Mouse (Mus musculus) myocyte (in vitro differentiated cells): ENCODE data around the gene Neurod1. TPM values are rescaled to one million over a fixed set of nuclear protein-coding genes. Genes with fewer than 3 reads are reported as not detected.

ENCODE experiments used
- H3K27me3 ChIP-seq: one replicate; pipeline ENCODE4 v1.6.1; 2011; ENCODE audit not compliant: control insufficient read depth, insufficient read depth, insufficient read length
- H3K36me3 ChIP-seq: one replicate; pipeline ENCODE4 v1.6.1; 2011; ENCODE audit not compliant: control insufficient read depth, insufficient read depth
- H3K4me2 ChIP-seq: one replicate; pipeline ENCODE4 v1.6.1; 2011; ENCODE audit warnings: low read depth, control low read depth
- H3K4me3 ChIP-seq: one replicate; pipeline ENCODE4 v1.5.1; 2011; ENCODE audit warnings: mild to moderate bottlenecking, control low read depth, moderate library complexity
- H3K79me2 ChIP-seq: one replicate; pipeline ENCODE4 v1.6.1; 2011; ENCODE audit not compliant: control insufficient read depth, insufficient read depth
- H3ac ChIP-seq: one replicate; pipeline ENCODE4 v1.6.1; 2011; ENCODE audit not compliant: control insufficient read depth, insufficient read length
- CEBPB ChIP-seq: IDR thresholded peaks from 2 replicates; pipeline ENCODE4 v1.6.1; 2011; ENCODE audit warnings: mild to moderate bottlenecking, moderate library complexity; ENCODE audit not compliant: poor library complexity, insufficient read depth, severe bottlenecking
- E2F4 ChIP-seq: IDR thresholded peaks from one replicate; pipeline ENCODE4 v1.6.1; 2011; ENCODE audit warnings: mild to moderate bottlenecking, control low read depth, moderate library complexity; ENCODE audit not compliant: insufficient read depth
- MAX ChIP-seq: IDR thresholded peaks from one replicate; pipeline ENCODE4 v1.6.1; 2011; ENCODE audit warnings: low read depth, mild to moderate bottlenecking, control low read depth
- MYOD1 ChIP-seq, 3 experiments: IDR thresholded peaks; one replicate each; pipeline ENCODE4 v1.6.1; 2011; ENCODE audit warnings: control low read depth in 2 of 3, low read depth in 2 of 3, mild to moderate bottlenecking in 2 of 3, moderate library complexity in 1 of 3; ENCODE audit not compliant: insufficient read length in 2 of 3, control insufficient read depth in 1 of 3
- MYOG ChIP-seq, 3 experiments: IDR thresholded peaks; one replicate each; pipeline ENCODE4 v1.6.1; 2011; ENCODE audit warnings: control low read depth in 2 of 3, low read depth in 2 of 3, mild to moderate bottlenecking in 2 of 3; ENCODE audit not compliant: insufficient read length in 2 of 3, control insufficient read depth in 1 of 3, insufficient read depth in 1 of 3
- POLR2A ChIP-seq: IDR thresholded peaks from one replicate; pipeline ENCODE4 v1.6.1; 2011; ENCODE audit warnings: low read depth, mild to moderate bottlenecking, control low read depth, moderate library complexity; ENCODE audit not compliant: insufficient read length
- POLR2AphosphoS2 ChIP-seq: IDR thresholded peaks from one replicate; pipeline ENCODE4 v1.6.1; 2011; ENCODE audit warnings: low read depth, control low read depth; ENCODE audit not compliant: insufficient read length
- REST ChIP-seq: IDR thresholded peaks from one replicate; pipeline ENCODE4 v1.6.1; 2011; ENCODE audit warnings: mild to moderate bottlenecking, control low read depth, moderate library complexity; ENCODE audit not compliant: insufficient read depth, insufficient read length
- SRF ChIP-seq: IDR thresholded peaks from one replicate; pipeline ENCODE4 v1.6.1; 2011; ENCODE audit warnings: low read depth; ENCODE audit not compliant: control insufficient read depth, insufficient read length
- TCF12 ChIP-seq: IDR thresholded peaks from one replicate; pipeline ENCODE4 v1.6.1; 2011; ENCODE audit warnings: mild to moderate bottlenecking, control low read depth; ENCODE audit not compliant: poor library complexity, insufficient read depth, severe bottlenecking
- TCF3 ChIP-seq: IDR thresholded peaks from one replicate; pipeline ENCODE4 v1.6.1; 2011; ENCODE audit warnings: low read depth, control low read depth; ENCODE audit not compliant: insufficient read length
- USF1 ChIP-seq: IDR thresholded peaks from one replicate; pipeline ENCODE4 v1.6.1; 2011; ENCODE audit warnings: low read depth, mild to moderate bottlenecking, control low read depth, moderate library complexity
- polyA plus RNA-seq: library from polyadenylated mRNA; unstranded; fragments of >200 nt; fragmentation: generic; extraction: Trizol; gene quantifications from one replicate; pipeline ENCODE4 v1.2.1, GENCODE M21; 2012; ENCODE audit warnings: missing spikeins

Neurod1 gene
- polyA plus RNA-seq, 1 experiment, result not detected

- no peaks in the 10 kb centered on the region for H3K36me3 ChIP-seq
- no peak overlapping the region for H3K4me3 ChIP-seq
- H3K79me2 ChIP-seq, result no peaks in the 10 kb centered on the region
- no peak overlapping the region for H3ac ChIP-seq
- H3K4me2 ChIP-seq, result no peak overlapping the region
- TF ChIP-seq SRF (no peak), TCF12 (no peak), MYOD1 (IDR thresholded peaks at IDR 0.05; ENCODE audit: control insufficient read depth in 1 of 3, insufficient read length in 2 of 3, low read depth in 2 of 3) (no peak), CEBPB (no peak), TCF3 (no peak), MYOG (IDR thresholded peaks at IDR 0.05; ENCODE audit: control insufficient read depth in 1 of 3, insufficient read depth in 1 of 3, insufficient read length in 2 of 3, low read depth in 2 of 3) (no peak), POLR2A (no peak), USF1 (no peak), E2F4 (no peak), POLR2AphosphoS2 (no peak), REST (no peak), MAX (no peak)
- no peaks in the 10 kb centered on the region for H3K27me3 ChIP-seq
Observed at GRCm38 (mm10) chr2:79410903-79411255, 45.7 kb downstream of the Neurod1 start.

- Histone ChIP-seq H3K79me2 (no peaks in the 10 kb centered on the region), H3K4me3 (no peak overlapping the region), H3K4me2 (no peak overlapping the region), H3ac (no peak overlapping the region), H3K27me3 (no peaks in the 10 kb centered on the region), H3K36me3 (no peaks in the 10 kb centered on the region)
- no peak for TF ChIP-seq E2F4
- TF ChIP-seq CEBPB, result peak; percentile 32; the same call in 1 of the 2 replicates
Observed at GRCm38 (mm10) chr2:79410247-79410902, 46.2 kb downstream of the Neurod1 start.

GRCm38 (mm10) chr2:79405661-79406405 is 50.7 kb downstream of the Neurod1 start:
- H3K4me2 ChIP-seq, result no peak overlapping the region
- no peaks in the 10 kb centered on the region for H3K36me3 ChIP-seq
- H3K4me3 ChIP-seq, result no peak overlapping the region
- H3ac ChIP-seq, result no peak overlapping the region
- TF ChIP-seq TCF12 (no peak), TCF3 (no peak), MAX (no peak), POLR2A (no peak), USF1 (no peak), SRF (no peak)
- H3K79me2 ChIP-seq, result no peaks in the 10 kb centered on the region
- H3K27me3 ChIP-seq, result no peaks in the 10 kb centered on the region

Other genes starting within 250 kb of the Neurod1 start
- 2.5 TPM for gene Itga4, start 201.3 kb downstream of the Neurod1 start, polyA plus RNA-seq
- gene Cerkl, start within 50 bp of the Neurod1 start, polyA plus RNA-seq, result not detected
- 8.1 TPM for gene Itprid2, start 178.6 kb upstream of the Neurod1 start, polyA plus RNA-seq